Mouse (Mus musculus): Measurements from ENCODE around the gene Podxl2.
A peak's percentile ranks its signal among the peaks of the same experiment; 100 is the strongest.

The Podxl2 gene

DNA sequence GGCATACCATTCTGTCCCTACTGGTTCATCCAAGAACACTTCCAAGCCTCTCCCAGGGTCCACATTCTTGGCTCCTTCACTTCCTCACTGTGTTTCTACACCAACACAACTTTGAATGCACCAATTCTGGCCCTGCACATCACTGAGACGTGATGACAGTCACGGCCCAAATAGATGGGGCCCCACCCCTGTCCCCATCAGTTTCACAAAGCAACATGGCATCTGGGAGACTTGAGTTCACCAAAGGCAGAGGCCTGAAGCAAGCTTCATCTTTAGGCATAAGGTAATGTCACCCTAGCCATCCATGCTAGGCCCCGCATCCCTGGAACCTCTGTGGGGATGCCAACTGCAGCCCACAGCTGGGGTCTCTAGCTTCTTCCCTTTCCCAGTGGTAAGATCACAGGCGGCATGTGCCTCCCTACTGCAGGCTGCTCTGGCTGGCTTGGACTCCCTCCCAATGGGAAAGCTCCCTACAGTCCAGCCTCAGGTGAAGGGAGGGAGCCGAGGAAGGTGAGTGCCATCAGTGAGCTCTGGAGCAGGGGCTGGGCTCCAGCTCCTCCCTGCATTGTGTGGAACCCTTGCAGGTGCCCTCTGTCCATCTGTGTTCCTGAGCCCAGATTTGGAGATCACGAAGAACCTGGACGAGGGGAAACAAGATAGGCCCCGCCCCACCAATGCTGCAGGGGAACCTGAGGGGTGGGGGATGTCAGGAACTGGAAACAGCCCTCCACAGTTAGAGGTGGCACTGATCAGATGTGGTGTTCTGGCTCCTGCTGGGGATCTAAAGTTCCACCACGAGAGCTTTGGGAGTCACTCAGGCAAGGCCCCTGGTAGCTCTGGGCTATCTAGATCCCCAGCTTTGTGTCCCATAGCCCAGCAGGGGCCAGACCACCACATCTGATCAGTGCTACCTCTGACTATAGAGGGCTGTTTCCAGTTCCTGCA, 30.8 kb downstream of the Podxl2 start:
- DNase-seq, result no peak

DNA sequence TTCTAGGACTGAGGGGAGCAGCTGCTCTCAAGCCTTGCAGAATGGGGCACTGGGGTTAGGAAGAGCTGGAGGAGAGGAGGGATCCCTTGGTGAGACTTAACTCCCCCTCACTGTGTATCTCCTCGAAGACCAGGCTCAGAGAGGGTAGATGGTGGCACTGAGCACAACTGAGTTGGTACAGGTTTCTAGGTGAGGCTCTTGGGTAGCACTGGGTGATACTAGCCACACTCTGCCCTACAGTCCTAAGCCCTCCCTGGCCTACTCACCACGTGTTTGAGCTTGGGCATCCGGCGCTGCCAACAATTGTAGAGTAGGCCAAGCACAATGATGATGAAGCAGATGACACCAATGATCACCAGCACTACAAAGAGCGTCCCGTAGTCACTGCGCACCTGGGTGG, 31.6 kb downstream of the Podxl2 start:
- no peak for DNase-seq

DNA sequence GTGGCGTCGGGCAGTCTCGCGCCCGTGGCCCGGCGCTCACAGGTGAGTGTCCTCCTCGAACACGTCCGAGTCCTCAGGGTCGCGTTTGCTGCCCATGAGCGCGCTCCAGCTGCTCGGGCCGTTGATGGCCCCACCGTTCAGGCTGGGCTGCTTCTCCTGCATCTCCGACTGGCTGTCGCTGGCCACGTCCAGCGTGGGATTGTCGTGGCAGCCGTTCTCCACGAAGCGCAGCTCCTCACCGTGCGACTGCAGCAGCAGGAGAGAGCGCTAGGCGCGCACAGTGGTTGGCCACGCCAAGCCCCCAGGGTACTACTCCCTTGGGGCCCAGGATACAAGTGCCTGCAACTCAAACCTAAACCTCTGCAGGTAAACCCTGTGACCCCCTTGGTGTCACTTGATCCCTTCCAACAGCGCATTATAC, 32.1 kb downstream of the Podxl2 start:
- no peak for DNase-seq

DNA sequence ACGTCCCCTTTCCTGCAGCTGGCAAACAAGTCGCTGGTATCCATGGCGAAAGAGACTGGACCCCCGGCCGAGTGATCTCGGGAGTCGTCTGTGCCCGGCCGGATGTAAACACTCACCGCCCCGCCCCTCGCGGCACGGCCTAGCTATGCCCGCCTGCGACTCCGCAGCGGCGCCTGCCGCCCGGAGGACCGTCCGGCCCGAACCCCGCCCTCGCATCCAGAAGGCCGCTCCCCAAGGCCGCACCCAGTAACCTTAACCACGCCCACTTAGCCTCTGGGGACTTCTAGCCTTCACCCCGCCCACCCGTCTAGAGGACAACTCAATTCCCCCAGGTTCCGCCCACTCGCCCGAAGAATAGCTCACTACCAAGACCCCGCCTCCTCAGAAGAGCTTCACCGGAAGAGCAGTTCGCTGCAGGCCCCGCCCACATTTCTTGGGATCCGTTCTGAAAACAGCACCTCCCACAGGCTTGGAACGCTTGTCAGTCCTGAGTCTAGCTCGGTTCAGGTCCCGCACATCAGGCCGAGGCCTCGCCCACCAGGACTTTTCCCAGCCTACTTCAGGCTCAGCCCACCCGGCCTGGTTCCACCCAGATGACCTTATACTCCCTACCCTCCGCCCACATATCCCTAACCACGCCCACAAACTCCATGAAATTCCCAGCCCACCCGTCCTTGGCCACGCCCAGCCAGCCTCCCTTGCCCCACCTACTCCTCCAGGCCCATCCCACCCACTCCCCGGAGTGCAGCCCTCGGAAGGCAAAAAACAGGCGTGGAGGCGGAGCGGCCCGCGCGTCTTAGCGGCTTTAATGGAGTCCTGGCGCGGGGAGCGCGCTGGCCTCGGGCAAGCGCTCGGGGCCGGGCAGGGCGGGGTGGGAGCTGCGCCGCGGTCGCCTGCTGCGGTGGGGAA, 32.8 kb downstream of the Podxl2 start, which contains the start of gene Abtb1:
Abtb1 (minus strand) TSS at position 204 of the 909 bp plus-strand sequence.
- peak; percentile 100 for DNase-seq

DNA sequence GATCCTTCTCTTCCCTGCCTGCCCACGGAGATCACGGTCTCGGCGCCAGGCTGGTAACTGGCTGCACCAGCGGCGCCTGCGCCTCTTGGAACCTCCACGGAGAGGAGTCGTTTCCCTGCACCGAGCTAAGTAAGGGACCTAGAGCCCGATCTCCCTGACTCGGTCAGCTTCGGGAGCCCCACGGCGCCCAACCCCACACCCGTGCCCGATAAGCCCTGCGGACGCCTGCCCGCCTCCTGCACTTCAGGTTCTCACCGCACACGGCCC, 33.4 kb downstream of the Podxl2 start:
- no peak for DNase-seq

DNA sequence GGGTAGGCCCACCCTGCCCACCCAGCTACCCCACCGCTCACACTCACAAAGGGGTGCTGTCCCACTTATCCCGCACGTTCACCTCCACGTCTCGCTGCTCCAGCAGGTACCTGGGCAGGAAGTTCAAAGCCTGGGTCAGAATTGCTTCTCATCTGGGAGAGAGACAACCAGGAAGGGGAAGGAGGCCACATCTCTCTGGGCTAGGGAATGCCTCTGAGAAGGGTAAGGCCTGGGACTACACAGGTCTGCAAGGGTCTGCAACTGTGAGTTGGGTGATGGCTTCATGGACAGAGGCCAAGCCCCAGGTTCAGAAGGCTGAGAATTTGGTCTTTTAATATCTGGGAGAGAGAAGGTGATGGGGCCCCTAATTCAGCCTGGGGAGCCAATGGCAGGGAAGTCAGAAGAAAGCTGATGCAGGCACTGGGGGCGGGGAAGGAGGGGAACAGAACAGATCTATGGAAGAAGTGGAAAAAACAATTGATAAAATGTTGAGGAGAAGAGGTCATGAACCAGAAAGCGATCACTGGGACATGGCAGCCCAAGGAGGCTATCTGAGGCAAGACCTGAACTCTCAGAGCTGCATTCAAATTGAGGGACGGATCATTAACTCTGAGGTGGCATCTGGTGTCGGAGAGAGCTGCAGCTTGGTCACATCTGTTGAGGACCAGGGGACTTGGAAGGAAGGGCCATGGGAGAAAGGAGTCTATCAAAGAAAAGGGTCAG, 33.9 kb downstream of the Podxl2 start:
- no peak for DNase-seq

DNA sequence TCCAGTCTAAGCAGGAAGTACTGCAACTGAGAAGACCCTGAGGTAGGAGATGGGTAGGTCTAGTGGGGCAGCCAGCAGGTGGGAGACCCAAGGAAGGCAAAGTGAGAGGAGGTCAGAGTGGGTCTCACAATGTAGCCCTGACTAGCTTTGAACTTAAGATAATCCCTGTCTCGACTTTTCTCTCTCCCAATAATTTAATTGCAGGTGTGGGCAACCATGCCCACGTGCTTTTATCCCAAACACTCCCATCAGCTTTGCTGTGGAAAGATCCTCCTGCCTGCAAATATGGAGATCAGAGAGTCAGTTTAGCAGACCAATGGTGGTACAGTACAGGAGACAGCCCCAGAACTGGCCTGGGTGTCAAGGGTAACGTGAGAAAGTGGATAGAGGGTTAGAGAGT, 34.6 kb downstream of the Podxl2 start:
- DNase-seq, result no peak

DNA sequence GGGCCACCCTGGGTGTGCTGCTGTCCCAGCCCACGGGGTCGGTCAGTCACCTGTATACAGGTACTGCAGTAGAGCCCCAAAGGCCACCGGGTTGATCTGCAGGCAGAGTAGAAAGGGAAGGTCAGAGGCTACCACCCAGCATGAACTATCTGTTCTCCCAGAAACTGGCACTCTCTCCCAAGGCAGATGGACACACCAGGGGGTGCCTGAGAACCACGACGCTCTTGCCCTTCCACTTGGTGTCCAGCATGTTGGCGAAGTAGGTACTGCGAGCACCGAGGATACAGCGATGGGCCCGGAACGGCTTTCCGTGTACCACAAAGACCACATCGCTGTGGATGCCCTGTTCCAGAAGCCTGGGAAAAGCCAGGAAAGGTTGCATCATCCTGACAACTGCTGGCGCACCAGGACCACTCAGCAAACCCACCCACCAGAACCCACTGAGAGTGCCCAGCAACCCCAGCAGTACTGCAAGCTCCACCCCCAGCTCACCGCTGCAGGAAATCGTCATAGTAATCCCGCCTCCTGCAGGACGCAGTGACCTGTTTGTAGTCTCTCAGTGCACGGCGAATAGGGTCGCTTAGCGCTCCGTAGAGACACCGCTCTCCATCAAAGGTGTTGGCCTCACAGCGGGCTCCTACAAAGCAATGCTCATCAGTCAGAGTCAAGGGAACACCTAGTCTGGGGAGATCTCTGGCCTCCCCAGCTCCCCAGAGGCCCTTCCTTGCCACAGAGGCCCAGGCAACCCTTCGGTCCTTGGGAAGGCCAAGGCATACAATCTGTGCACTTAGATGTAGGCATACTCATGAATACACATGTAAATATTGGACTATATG, 35.5 kb downstream of the Podxl2 start:
- DNase-seq, result no peak

DNA sequence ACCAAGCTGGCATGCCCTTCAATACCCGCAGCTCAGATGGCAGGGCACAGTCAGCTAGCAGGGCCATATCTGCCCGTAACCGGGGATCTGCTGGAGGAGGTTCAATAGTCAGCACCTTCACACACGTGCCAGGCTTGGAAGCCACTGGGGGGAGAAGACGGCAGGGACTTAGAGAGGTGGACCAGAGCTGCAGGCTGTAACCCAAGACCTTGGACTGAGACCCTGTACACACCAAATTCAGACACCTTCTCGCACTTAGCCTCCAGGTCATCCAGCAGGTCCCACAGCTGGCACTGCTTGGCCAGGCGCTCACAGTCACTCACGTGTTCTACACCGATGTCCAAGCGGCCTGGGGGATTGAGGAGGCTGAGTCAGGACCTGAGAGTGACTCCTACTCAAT, 36.2 kb downstream of the Podxl2 start:
- no peak for DNase-seq

DNA sequence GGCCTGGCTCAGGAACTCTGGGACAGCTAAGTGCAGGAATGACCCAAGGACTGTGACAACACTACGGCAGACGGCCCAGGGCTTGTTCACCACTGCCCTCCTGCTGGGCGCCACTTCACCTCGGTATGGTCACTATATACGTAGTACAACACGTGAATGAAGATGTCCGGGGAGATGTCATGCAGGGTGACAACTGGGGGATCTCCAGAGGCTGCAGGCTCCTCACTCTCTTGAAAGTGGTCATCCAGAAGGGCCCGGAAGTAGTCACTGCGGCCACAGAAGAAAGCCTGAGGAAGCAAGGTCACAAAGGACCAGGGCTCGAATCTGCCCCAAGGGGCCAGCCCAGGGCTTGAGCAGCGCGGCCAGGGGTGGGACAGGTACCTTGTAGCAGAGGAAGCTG, 36.8 kb downstream of the Podxl2 start:
- no peak for DNase-seq

DNA sequence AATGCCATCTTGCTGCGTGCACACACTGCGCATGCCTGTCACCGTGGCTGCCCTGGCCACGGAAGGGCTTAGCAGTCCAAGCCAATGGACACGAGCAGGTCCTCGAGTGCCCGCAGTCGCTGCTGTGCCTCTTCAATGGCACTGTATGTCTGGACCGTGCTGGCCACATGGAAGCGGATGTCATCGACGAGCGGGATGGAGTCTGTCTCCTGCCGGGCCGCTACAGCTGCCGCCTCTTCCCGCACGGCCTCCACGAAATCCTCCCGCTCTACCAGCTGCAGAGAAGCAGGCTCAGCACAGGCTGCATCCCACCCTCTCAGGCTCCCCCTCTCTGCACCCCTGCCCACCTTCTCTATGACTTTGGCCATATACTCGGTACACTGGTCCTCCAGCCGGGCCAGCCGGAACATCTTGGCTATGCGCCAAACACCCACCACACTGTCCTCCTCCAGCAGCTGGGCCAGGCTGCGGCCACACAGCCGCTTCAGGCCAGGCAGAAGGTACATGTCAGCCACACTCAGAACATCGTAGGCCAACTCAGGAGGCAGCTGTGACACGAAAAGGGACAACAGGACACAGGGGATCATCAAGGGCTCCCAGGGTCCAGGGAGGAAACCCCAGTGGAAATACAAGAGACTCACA, 38.5 kb downstream of the Podxl2 start:
- DNase-seq, result no peak

DNA sequence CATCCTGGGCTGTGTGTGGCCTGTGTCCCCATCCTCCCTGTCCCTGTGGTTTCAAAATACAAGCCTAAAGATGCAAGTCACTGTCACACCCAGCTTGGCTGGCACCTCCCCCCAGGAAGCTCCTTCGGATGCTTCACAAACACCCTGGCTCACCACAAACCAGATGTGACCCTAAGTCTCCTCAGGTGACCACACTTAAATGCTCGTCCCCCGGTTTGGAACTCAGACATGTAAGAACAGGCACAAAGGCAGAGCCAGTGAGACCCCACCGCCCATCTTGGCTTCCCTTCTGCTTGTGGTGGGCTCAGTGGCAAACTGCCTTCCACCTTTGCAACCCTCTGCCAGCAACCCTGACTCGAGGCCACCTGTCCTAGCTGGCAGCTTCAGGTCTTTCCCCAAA, 39.8 kb downstream of the Podxl2 start:
- DNase-seq, result no peak

DNA sequence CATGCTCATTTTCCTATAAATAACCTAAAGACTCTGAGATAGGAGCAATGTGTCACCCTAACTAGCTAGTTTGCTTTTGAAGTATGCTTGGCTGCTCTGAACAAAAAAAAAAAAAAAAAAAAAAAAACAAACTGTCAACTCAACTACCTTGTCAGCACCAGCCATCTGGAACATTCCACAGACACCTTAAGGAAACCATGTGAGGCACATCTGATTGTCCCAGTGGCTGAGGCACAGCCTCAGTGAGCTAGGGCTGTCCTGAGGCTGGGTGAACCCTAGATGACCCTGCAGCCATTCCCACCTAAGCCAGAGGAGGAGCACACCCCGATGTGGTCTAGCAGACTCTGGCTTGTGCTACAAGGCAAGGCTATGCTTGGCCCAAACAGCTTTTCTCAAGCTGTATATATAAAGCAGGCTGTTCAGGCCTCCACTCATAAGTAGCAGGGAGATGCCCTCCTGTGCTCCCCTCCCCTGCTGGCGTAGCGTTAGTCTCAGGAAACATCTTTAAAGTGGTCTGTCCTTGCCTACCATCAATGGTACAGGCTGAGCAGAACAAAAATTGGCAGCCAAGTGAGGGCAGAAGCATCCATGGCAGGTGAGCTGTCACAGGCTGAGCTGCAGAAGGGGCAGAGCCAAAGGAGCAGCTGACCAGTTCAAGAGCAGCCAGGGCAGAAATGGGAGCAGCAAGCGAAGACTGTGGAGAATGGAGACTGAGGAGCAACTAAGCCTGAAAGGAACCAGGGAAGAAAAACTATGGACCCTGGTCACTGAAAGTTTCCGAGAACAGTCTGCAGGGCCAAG, 41.3 kb downstream of the Podxl2 start:
- no peak for DNase-seq

DNA sequence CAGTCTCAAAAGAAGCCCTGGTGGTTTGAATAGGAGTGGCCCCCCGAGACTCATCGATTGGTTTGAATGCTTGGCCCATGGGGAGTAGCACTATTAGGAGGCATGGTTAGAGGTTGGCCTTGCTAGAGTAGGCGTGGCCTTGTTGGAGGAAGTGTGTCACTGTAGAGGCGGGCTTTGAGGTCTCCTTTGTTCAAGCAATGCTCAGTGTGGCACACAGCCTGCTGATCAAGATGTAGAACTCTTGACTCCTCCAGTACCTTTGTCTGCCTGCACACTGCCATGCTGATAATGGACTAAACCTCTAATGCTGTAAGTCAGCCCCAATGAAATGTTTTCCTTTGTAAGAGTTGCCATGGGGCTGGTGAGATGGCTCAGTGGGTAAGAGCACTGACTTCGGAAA, 42.2 kb downstream of the Podxl2 start:
- DNase-seq, result peak; percentile 39

DNA sequence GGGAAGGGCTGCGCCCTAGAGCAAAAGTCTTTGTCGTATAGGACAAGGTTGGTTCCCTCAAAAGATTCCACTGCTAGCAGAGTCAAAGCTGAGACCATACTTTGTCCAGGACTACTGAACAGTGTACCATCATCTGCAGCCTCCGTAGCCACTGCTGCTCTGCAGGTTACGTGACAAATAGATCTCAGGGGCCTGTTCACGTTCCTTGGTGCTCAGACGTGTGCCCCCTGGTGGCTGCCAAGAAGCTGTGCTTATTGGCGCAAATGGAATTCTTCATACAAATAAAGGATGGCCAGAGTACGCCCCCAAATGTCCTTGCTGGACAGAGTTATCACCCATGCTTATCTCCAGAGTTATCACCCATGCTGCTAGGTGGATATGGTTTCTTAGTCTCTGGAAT, 43.4 kb downstream of the Podxl2 start:
- DNase-seq, result peak; percentile 90

DNA sequence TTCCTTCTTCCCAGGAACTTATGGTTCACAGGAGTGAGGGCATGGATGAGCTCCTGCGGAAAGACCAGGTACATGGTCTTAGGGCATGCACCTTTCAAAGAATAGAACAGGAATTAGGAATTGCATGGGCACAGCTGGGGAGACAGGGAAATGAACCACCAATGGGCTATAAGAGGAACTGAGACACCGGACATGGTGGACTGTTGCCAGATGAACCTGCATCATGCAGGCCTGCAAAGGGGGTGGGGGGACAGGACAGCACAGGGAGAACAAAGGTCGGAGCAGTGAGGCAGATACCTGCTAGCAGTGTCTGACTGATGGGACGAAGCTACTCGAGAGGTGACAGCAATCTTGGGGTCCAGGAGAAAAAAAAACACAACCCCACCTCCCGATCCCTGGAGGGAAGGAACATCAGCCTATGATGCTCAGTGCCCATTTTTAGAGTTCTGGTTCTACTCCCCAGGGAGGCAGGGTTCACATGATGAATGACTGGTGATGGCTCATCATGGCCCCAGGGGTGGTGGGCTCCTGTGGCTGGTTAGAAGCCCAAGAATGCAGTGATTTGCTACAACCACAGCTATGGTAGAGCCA, 44.6 kb downstream of the Podxl2 start:
- DNase-seq, result no peak

DNA sequence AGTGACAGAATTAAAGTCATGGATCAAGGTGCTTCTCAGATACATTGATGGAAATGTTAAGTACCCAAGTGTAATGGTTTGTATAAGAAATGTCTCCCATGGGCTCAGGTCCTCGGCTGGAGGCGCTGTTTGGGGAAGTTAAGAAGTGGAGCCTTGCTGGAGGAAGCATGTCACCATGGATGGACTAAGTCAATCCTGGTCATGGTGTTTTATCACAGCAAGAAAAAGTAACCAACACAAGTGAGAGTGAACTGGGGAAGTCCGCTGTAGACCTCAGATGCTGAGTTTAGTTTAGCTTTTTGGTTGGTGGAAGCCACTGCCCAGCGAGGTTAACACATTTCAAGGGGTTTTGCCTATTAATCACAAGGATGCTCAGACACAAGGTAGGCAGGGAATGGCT, 45.3 kb downstream of the Podxl2 start:
- DNase-seq, result no peak

DNA sequence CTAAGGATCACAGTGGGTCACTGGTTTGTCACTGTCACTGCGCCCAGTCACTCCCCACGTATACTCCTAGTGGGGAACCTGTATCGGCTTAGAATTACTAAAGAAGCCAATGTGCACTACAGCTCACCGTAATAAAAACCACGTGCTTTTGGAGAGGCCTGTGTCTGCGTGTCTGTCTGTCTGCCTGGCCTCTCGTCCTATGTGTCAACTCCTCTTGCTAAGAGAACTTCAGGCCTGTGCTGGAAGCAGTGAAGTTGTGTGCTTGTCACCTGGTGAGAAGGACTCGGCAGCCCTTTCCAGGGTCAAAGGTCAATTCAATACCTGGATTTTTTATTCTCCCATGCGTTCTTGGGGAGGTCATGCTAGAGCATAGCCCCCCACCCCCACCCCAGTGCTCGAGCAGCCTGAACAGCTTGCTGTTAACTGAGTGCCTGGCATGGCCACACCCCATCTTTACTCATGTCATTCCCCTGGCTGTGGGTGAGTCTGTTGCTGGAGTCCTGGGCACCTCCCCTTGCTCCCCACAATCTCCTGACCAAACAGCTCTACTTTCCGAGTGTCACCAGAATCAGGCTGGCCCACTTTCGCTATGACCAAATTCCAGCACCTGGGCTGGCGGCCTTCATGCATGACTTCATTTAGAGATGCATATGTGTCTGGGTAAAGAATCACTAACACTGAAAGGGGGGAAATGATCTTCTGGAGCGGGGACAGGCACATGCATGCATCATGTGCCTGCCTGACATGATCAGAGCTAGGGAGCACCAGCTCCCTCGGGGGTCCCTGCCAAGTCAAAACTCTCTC, 46.4 kb downstream of the Podxl2 start:
- no peak for DNase-seq

DNA sequence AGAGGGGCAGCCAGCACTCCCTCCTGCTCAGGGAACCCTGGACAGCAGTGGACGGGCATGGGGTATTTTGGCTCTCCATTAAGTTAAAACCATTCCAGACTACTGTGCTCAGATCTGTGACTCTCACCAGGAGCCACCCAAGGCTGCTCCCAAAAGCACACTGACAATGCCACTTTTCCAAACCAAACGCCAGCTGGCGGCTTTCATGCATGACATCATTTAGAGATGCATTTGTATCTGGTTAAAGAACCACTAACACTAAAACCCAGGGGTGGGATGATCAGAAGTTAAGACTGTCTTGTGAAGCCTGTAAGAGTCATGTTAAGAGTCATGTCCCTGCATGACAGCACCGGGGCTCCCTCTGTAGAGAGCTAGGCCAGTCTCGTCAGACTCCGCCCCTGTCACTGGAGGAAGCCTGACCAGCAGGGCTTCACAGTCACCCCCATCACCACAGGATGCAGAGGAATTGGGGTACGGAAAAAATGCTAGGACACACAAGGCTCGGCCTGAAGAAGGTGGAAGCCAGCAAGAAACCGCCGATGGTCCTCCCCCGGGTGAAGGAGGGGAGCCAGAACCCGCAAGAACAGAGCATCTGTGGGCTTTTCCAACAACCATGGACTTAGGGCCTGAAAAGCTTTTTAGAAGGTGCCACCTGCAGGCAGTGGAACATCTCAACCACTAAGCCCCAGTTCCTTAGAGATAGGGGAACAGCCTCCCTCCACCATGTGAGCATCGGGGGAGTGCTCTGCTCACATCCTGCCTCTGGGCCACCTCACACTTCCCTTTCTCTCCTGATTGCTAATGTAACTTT, 47.2 kb downstream of the Podxl2 start:
- peak; percentile 37 for DNase-seq
